Mouse (Mus musculus) liver, adult 2 months (tissue): ENCODE measurements around the gene Entr1.

ENCODE experiments used
- CTCF ChIP-seq: fragments of 200-500 bp; IDR thresholded peaks from 2 replicates; pipeline ENCODE4 v1.5.1; 2011; ENCODE audit warnings: low read depth, low read length, control low read depth
- POLR2A ChIP-seq: fragments of 200-500 bp; IDR thresholded peaks from 2 replicates; pipeline ENCODE4 v1.6.1; 2011; ENCODE audit warnings: low read length, control low read depth; ENCODE audit not compliant: insufficient read depth; ENCODE audit errors: extremely low read depth

DNA sequence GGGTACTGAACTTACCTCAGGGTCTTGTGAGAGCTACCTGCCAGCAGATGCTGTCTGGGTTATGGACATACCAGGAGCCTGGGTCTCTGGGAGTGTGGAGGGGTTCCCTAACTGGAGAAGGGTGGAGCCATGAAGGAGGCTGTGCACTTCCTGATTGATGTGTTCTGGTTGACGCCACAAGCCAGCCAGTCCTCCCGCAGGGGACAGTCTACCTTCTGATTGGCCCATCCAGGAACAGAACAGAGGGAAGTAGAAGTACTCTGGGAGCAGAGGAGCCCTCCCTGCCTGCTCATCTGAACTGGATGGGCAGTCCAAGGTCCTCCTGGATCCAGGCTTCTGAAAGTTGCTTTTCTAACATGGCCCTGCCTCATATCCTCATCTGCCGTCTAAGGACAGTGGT lies 28.3 kb downstream of the Entr1 start, which contains the start of gene Card9:
- no peak for TF ChIP-seq CTCF
- TF ChIP-seq POLR2A: no peak
